Mouse (Mus musculus): ENCODE data around the gene Plpp2.

The Plpp2 gene

DNA sequence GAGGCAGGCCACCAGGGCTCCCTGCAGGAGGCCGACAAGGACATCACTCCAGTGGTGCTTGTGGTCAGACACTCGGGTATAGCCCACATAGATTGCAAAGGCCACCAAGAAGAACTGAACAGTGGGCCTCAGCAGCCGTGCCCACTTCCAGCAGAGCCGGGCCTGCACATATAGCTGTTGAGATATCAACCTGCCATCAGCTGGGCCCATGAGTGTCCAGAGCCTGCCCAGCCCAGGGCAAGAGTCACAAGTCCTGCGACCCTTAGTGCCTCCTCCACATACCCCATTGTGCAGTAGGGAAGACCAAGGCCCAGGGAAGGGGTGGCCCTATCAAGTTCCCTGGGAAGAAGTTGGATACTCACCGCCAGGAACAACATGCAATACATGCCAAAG, 6.1 kb downstream of the Plpp2 start:
- DNase-seq = no peak

DNA sequence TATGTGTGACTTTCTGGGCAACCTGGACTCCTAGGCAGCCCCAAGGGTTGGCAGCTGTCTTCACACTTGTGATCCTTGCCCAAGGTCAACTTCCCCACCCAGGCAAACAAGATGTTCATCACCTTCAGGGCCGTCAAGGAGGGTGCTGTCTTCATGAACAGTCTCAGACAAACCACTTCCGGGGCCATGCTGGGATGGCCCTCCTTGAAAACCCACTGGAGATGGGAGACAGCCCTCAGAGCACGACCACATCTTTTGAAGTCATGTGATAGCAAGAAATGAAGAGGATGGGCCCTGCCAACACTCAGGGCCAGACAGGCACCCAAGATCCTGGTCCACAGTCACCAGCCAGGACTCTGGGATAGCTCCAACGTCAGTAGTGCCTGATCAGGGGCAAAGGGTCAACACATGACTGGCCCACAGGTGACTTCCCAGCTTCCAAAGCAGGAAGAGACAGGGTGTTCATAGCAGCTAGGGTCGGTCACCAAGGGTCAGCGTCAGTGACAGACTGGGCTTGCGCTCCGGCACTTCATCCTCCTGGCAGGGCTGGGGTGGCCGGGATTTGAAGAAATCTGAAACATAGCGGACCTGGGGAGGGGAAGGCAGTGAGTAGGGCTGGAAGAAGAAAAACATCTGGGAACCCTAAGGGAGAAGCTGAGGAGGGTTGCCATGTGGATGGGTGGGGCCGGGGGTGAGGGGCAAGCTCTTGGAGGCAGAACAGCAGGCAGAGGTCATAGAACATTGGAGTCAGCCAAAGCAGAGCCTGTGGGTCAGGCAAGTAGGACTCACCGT, 6.7 kb downstream of the Plpp2 start:
- no peak for DNase-seq

DNA sequence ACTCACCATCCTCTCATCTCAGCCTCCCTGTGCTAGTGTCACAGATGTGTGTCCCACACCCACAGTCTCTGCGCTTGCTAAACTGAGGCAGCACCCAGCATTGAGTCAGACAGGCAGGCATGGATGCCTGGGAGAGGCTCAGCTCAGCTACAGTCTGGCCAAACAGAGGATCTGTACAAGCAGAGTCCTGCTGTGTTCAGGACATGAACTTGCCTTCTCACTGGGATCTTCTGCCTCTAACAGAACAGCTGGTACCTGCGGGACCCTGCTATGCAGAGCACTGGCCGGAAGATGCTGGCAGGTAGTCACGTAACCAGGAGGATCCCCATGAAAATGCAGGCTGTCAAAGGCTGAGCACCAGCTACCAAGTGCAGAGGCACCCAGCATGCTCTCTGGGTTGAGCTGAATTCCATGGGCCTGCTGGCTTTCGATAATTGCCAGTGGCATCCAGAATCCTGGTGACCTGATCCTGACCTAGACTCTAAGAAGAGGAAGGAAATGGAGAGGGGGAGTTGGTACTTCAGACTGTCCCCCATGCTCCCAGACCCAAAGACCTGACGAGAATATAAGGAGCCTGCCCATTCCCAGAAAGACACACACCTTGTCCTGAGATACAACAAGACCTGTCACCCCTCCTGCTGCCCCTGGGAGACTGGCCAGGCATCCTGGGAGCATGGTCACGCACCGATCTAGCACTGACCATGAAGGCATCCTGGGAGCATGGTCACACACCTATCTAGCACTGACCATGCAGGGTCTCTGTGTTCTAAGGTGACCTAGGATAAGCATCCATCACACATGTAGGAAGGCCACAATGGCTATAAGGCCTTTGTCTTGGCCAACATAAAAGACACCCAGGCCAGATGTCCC, 7.9 kb downstream of the Plpp2 start:
- DNase-seq = no peak

DNA sequence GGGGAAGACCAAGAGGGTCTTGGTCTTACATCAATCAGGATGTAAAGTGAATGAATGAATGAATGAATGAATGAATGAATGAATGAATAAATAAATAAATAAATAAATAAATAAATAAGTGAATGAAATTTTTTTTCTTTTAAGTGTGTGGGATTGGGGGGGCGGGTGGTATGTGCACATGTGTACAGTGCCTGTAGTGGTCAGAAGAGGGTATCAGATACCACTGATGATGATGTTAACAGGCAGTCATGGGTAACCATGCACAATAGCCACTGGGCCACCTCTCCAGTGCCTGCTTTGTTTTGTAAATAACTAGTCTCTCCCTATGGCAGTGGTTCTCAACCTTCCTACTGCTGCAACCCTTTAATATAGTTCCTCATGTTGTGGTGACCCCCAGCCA, 9.2 kb downstream of the Plpp2 start:
- no peak for DNase-seq

DNA sequence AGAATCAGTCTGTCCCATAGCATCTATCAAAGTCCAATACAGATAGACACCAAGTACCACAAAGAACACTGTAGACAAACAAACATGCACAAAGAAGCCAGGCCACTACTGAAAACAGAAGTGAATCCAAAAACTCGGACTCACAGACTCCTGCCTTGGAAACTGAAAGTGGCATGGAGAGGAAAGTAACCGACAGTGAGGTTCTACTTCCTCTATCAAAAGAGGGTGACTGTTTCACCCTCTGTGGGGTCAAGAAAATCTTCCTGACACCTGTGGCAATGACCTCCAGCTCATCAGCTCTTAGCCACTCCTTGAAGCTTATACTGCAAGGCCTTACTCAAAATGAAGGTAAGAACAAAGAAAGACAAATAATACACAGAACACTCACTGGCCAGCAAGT, 26.9 kb downstream of the Plpp2 start:
- no peak for DNase-seq

DNA sequence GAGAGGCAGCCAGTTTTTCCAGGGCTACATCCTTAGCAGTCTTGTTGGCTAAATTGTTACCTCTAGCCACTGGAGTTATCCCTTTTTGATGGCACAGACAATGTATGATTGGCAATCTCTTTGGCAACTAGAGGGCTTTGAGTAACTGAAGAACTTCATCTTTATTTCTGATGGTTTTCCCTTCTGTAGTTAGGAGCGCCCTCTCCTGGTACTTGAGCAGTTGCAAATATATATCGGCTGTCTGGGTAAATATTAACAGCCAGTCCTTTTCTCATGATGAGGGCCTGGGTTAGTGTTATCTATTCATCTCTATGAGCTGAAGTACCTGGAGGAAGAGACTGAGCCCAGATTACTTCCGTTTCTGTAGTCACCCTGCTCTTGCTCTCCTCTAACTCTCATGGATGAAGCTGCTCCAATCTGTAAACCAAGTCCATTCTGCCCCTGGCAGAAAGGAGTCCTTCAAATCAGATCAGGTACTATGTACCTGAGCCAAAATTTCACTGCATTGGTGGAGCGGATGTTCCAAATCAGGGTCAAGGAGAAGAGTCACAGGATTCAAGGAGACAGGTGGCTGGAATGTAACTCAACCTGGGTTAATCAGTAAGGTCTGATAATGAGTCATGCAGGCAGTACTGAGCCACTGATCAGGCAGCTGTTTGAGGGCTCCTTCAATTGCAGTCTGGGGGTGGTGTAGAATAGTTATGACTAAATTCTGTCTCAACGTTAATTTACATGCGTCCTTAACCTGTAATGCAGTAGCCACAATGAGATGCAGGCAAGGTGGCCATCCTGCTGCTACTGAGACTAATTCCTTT, 30.6 kb downstream of the Plpp2 start:
- DNase-seq = no peak

DNA sequence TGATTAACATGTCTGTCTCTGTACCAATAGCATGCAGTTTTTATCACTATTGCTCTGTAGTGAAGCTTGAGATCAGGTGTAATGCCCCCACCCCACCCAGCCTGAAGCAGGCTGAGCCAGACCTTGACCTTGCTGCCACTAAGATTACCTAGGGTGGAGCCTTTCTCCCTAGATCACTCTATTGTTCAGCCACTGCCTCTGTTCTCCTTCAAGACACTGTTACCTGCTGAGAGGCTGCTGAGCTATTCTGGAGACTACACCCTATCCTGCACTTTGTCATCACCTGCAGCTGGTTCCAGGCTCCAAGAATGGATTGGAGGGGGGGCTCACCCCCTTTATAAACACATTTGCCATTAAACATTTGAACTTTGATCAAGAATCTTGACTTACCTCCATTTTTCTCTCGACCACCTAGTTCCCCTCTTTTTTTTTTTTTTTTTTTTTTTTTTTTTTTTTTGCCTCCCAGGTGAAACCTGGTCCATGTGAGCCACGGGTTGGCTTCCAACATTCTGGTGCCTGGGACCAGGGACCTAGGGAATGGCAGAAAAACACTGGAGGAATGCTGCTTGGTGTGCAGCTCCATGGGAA, 36.8 kb downstream of the Plpp2 start:
- no peak for DNase-seq

DNA sequence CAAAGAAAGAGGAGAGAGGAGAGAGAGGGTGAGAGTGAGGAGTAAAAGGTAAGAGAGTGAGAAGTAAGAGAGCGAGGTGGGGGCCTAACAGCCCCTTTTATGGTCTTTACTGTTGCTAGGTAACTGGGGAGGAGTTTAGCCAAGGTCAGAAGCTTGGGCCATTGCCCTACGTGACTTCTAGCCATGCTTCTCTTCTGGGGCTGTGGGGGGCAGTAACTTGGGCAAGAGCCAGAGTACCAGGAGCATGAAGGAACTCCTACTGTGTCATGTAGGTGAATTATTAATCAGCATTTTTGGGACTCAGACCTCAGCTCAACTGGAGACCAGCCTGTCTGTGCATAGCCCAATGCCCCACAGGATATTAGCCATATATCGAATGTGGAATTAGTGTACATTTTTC, 37.7 kb downstream of the Plpp2 start:
- no peak for DNase-seq
